Mouse (Mus musculus) embryonic fibroblast, embryonic 13.5 days (primary cell): Measurements from ENCODE around the gene Msi2. TPM values are rescaled to one million over a fixed set of nuclear protein-coding genes. Genes with fewer than 3 reads are reported as not detected.

Source experiments
- H3K27ac ChIP-seq: 2 replicates; pipeline ENCODE4 v1.5.1; 2012; ENCODE audit warnings: low read length, control low read depth, inconsistent platforms; ENCODE audit not compliant: insufficient read depth
- H3K4me1 ChIP-seq: 2 replicates; pipeline ENCODE4 v1.6.1; 2011; ENCODE audit warnings: low read length; ENCODE audit not compliant: control insufficient read depth, insufficient read depth
- H3K4me3 ChIP-seq: 2 replicates; pipeline ENCODE4 v1.5.1; 2011; ENCODE audit warnings: mild to moderate bottlenecking, control low read depth, low read length; ENCODE audit not compliant: insufficient read depth
- CTCF ChIP-seq: IDR thresholded peaks from 2 replicates; pipeline ENCODE4 v1.5.1; 2011; ENCODE audit warnings: mild to moderate bottlenecking, control low read depth, low read length, moderate library complexity, borderline replicate concordance; ENCODE audit not compliant: insufficient read depth
- POLR2A ChIP-seq: IDR thresholded peaks from 2 replicates; pipeline ENCODE4 v1.6.1; 2011; ENCODE audit warnings: low read depth, mild to moderate bottlenecking, control low read depth, low read length, moderate library complexity
- polyA plus RNA-seq: library from polyadenylated mRNA; stranded (reverse); fragments of >200 nt; gene quantifications from 2 replicates; pipeline ENCODE4 v1.2.4, GENCODE M21; 2011; ENCODE audit warnings: low read depth; ENCODE audit not compliant: missing spikeins, insufficient read length

The Msi2 gene
- polyA plus RNA-seq, 1 experiment, result 44.9 TPM

- no peak overlapping the region for H3K4me3 ChIP-seq
- no peak overlapping the region for H3K27ac ChIP-seq
- no peak for TF ChIP-seq POLR2A
- no peak for TF ChIP-seq CTCF
- no peaks in the 10 kb centered on the region for H3K4me1 ChIP-seq
Measured at GRCm38 (mm10) chr11:88307616-88308543, 410.4 kb downstream of the Msi2 start.

GRCm38 (mm10) chr11:88305759-88306158 is 412.6 kb downstream of the Msi2 start:
- no peaks in the 10 kb centered on the region for H3K4me1 ChIP-seq
- TF ChIP-seq CTCF, result no peak
- no peak for TF ChIP-seq POLR2A
- H3K4me3 ChIP-seq, result no peak overlapping the region
- H3K27ac ChIP-seq, result no peak overlapping the region

GRCm38 (mm10) chr11:88301619-88302018 is 416.7 kb downstream of the Msi2 start:
- Histone ChIP-seq H3K4me3 (no peak overlapping the region), H3K27ac (no peak overlapping the region), H3K4me1 (no peaks in the 10 kb centered on the region)
- TF ChIP-seq CTCF (no peak), POLR2A (no peak)

- TF ChIP-seq POLR2A (no peak), CTCF (no peak)
- H3K4me1 ChIP-seq, result no peaks in the 10 kb centered on the region
- H3K27ac ChIP-seq, result no peak overlapping the region
- H3K4me3 ChIP-seq, result no peak overlapping the region
Measured at GRCm38 (mm10) chr11:88299345-88299744, 419.0 kb downstream of the Msi2 start.

- no peaks in the 10 kb centered on the region for H3K4me1 ChIP-seq
- H3K27ac ChIP-seq, result no peak overlapping the region
- TF ChIP-seq POLR2A (no peak), CTCF (no peak; the same call in 1 of the 2 replicates)
- H3K4me3 ChIP-seq, result no peak overlapping the region
Measured at GRCm38 (mm10) chr11:88297526-88297925, 420.8 kb downstream of the Msi2 start.

- TF ChIP-seq CTCF, result no peak
- TF ChIP-seq POLR2A, result no peak
- Histone ChIP-seq H3K27ac (no peak overlapping the region), H3K4me3 (no peak overlapping the region), H3K4me1 (no peaks in the 10 kb centered on the region)
Measured at GRCm38 (mm10) chr11:88295298-88295697, 423.0 kb downstream of the Msi2 start.

- Histone ChIP-seq H3K4me1 (no peaks in the 10 kb centered on the region), H3K27ac (no peak overlapping the region), H3K4me3 (no peak overlapping the region)
- TF ChIP-seq CTCF, result no peak
- no peak for TF ChIP-seq POLR2A
Measured at GRCm38 (mm10) chr11:88294394-88294710, 424.0 kb downstream of the Msi2 start.

GRCm38 (mm10) chr11:88293631-88294393 is 424.5 kb downstream of the Msi2 start, which contains the start of gene Ccdc182:
TSS of gene Ccdc182 (plus strand) at chr11:88294058.
- Histone ChIP-seq H3K4me3 (no peak within 1 kb of the TSS), H3K4me1 (no peaks in the 10 kb centered on the region), H3K27ac (no peak within 1 kb of the TSS)
- TF ChIP-seq CTCF (no peak), POLR2A (no peak)

- TF ChIP-seq CTCF, result no peak
- TF ChIP-seq POLR2A, result no peak
- Histone ChIP-seq H3K4me3 (no peak overlapping the region), H3K4me1 (no peaks in the 10 kb centered on the region), H3K27ac (no peak overlapping the region)
Measured at GRCm38 (mm10) chr11:88291688-88292087, 426.6 kb downstream of the Msi2 start.

- no peak overlapping the region for H3K27ac ChIP-seq
- TF ChIP-seq CTCF (no peak), POLR2A (no peak)
- no peak overlapping the region for H3K4me3 ChIP-seq
- H3K4me1 ChIP-seq, result 0 out of 2 replicates have a peak, but pooled peaks cover under 1% of the 10 kb centered on the region
Measured at GRCm38 (mm10) chr11:88291245-88291644, 427.1 kb downstream of the Msi2 start.

Other genes starting within 250 kb of the Msi2 start
- 24.2 and 25.5 TPM in 2 replicates for gene Akap1, start 146.1 kb upstream of the Msi2 start, polyA plus RNA-seq
- 380 and 384 TPM in 2 replicates for gene Scpep1, start 237.0 kb upstream of the Msi2 start, polyA plus RNA-seq
- gene Elobl, start 248.4 kb upstream of the Msi2 start, polyA plus RNA-seq, result 1.4 TPM in 1 of 2 replicates, not detected in the other